27 mouse cellular contexts compared by ENCODE assay signal in genomic region chr4:105486376-105486775, GRCm38 (mm10).
DNase-seq lines count a peak whose midpoint lies in the region; ATAC-seq and TF ChIP-seq lines count a peak whose summit lies in the region.
"Had no signal": no experiment of that assay in that cellular context is flagged by ENCODE, and none has a peak within 500 bp of the region (broad histone marks: within the 10 kb centered on the region; RNA-seq: fewer than 3 reads in every experiment).

No protein-coding gene starts in this region.

- no peak overlapping the region for H3K4me2 ChIP-seq in liver, postnatal 0 days (ENCODE audit: low read depth, low read length)
- H3K4me2 ChIP-seq: embryonic facial prominence, embryonic 12.5 days; embryonic facial prominence, embryonic 15.5 days; heart, embryonic 13.5 days; hindbrain, embryonic 14.5 days had no signal

- no peak for TF ChIP-seq EP300 in liver, postnatal 0 days (IDR thresholded peaks at IDR 0.05; ENCODE audit: low read depth)

- H3K36me3 ChIP-seq in liver, postnatal 0 days (replicated peaks; ENCODE audit: insufficient read depth, low read length) = no peaks in the 10 kb centered on the region
- H3K36me3 ChIP-seq: embryonic facial prominence, embryonic 12.5 days; embryonic facial prominence, embryonic 15.5 days; heart, embryonic 10.5 days; heart, embryonic 13.5 days had no signal

- no peak overlapping the region for H3K4me3 ChIP-seq in liver, postnatal 0 days (ENCODE audit: low read depth, low read length)
- H3K4me3 ChIP-seq: embryonic facial prominence, embryonic 12.5 days; embryonic facial prominence, embryonic 15.5 days; gastrocnemius, adult 2 months; heart, embryonic 10.5 days; heart, embryonic 13.5 days had no signal

- no peaks in the 10 kb centered on the region for H3K4me1 ChIP-seq in liver, postnatal 0 days (ENCODE audit: insufficient read depth)
- H3K4me1 ChIP-seq: embryonic facial prominence, embryonic 15.5 days; heart, embryonic 10.5 days; heart, embryonic 13.5 days had no signal

- H3K27ac ChIP-seq in liver, postnatal 0 days (ENCODE audit: low read depth) = no peak overlapping the region
- H3K27ac ChIP-seq: embryonic facial prominence, embryonic 12.5 days; embryonic facial prominence, embryonic 15.5 days; gastrocnemius, adult 2 months; heart, embryonic 10.5 days; heart, embryonic 13.5 days; hindbrain, embryonic 14.5 days; hindbrain, postnatal 0 days had no signal

- intact Hi-C loops in left cerebral cortex, postnatal 4 days (cut with DNase I) = no loop called here
- intact Hi-C loops in left cerebral cortex, postnatal 36 days (cut with DNase I) = no loop called here

- H3K27me3 ChIP-seq in liver, postnatal 0 days (ENCODE audit: insufficient read depth, low read length) = no peaks in the 10 kb centered on the region
- H3K27me3 ChIP-seq: embryonic facial prominence, embryonic 12.5 days; embryonic facial prominence, embryonic 15.5 days; heart, embryonic 13.5 days had no signal

- no peak overlapping the region for H3K9ac ChIP-seq in liver, postnatal 0 days (replicated peaks)
- H3K9ac ChIP-seq: embryonic facial prominence, embryonic 12.5 days; embryonic facial prominence, embryonic 15.5 days; forebrain, postnatal 0 days; heart, embryonic 13.5 days; hindbrain, embryonic 14.5 days had no signal

- no peak for ATAC-seq in liver, postnatal 0 days
- ATAC-seq: activated CD4-positive, CD25-positive, alpha-beta regulatory T cell, adult 4 months; CD4-positive, CD25-positive, alpha-beta regulatory T cell, adult 4 months; forebrain, embryonic 14.5 days; forebrain, postnatal 0 days; hindbrain, postnatal 0 days; inflammation-experienced regulatory T-cells, adult 6 months; intestine, embryonic 16.5 days had no signal

- no peaks in the 10 kb centered on the region for H3K9me3 ChIP-seq in liver, postnatal 0 days (ENCODE audit: low read length)
- H3K9me3 ChIP-seq: embryonic facial prominence, embryonic 12.5 days; embryonic facial prominence, embryonic 15.5 days; heart, embryonic 10.5 days; heart, embryonic 13.5 days had no signal

- no peak for TF ChIP-seq CTCF in liver, postnatal 0 days (IDR thresholded peaks at IDR 0.05; ENCODE audit: low read depth)

- DNase-seq in cerebellum, postnatal 14 days = peak; percentile 51 to 68
- no peak for DNase-seq in cerebellum, adult 11-12 months
- DNase-seq in left cerebral cortex, postnatal 4 days = peak; percentile 3
- DNase-seq in left cerebral cortex, postnatal 36 days (ENCODE audit: low spot score in 2 of 2) = no peak
- DNase-seq in brain, adult 2 months (ENCODE audit: low read depth, low spot score) = peak; percentile 35
- no peak for DNase-seq in liver, postnatal 0 days
- DNase-seq: adrenal gland, postnatal 10 days; adrenal gland, postnatal 36 days; cerebellum, adult 9-11 months; forebrain, postnatal 0 days; gastrocnemius, adult 2 months; gastrocnemius, postnatal 14 days; heart, adult 18-20 months; heart, postnatal 14 days; heart, postnatal 4 days; kidney, adult 18-20 months had no signal

- 49% methylated on average over 1 of the region's 1 CpGs for WGBS in liver, postnatal 0 days (ENCODE audit: insufficient replicate concordance)

Comparison
In these comparisons a context has a peak if more than half of its experiments do, and no peak if none do; other contexts are left out.
1. DNase-seq: peak in cerebellum, postnatal 14 days (2 of 2), left cerebral cortex, postnatal 4 days (single experiment) and brain, adult 2 months (single experiment); none in cerebellum, adult 11-12 months (single experiment), left cerebral cortex, postnatal 36 days (0 of 2) and liver, postnatal 0 days (single experiment).